Mouse (Mus musculus) kidney, adult 11 months (tissue): ENCODE measurements around the gene Taar8c.
"Not testable (repeated sequence)": the region's sequence is repeated elsewhere in the genome, so short reads cannot be mapped to it uniquely, and the experiment has no call there.

ENCODE experiments used
- DNase-seq: peaks from one replicate; pipeline ENCODE4 v3.0.0; 2022

Gene Taar8c

GRCm38 (mm10) chr10:24101812-24102211 lies at the start of gene Taar8c:
Gene Taar8c, minus strand, starts transcription at chr10:24101912.
- not testable (repeated sequence) for DNase-seq

DNA sequence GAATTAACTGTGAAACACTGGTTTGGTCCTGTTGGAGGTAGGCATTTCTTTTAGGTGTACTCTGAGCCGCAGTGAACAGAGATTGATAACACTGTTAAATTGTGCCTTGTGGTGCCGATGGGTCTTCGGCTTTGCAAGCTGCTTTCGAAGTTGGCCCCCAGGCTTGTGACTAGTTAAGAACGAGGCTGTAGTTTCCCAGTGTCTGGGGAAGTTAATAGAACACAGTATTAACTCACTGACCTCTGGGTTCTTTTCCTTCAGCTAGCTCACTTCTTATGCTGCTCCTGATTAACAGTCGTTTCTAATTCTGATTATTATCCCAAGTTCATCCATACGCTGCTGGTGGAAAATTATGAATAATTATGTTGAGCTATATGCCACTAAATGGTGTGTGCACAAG lies 48.4 kb upstream of the Taar8c start:
- peak; percentile 68 for DNase-seq

DNA sequence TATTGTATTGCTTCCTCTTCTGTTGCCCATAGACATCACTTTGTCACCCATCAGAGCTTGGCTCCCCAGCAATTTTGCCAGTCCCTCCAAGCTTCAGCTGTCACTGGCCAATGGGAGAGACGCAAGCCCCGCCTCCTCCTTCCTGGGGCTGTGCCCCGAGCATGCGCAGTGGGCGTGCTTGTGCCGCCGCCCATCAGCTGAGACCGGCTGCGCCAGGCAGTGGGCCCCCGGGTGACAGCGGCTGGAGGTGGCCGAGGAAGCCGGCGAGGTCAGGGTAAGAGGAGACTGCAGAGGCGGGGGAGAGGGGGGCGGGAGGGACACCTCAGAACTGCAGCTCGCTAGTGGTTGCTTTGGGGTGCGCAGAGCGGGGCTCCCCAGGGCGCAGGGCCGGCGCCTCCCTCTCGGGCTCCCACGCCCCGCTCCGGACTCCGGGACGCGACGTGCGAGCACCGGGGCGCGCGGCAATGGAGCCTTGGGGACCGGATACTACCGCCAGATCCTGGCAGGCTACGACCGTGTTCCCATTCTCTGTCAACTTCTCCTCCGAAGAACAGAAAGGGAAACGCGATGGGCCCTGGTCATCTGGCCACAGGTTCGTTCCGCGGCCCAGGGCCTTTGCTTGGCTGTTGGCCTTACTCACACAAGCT lies 47.5 kb upstream of the Taar8c start, which contains the start of gene Stx7:
Gene Stx7 (plus strand): TSS at position 168 of the 647 bp plus-strand sequence.
- peak; percentile 92 for DNase-seq

- DNase-seq, result no peak
Measured at GRCm38 (mm10) chr10:24142735-24143134, 41.0 kb upstream of the Taar8c start.

DNA sequence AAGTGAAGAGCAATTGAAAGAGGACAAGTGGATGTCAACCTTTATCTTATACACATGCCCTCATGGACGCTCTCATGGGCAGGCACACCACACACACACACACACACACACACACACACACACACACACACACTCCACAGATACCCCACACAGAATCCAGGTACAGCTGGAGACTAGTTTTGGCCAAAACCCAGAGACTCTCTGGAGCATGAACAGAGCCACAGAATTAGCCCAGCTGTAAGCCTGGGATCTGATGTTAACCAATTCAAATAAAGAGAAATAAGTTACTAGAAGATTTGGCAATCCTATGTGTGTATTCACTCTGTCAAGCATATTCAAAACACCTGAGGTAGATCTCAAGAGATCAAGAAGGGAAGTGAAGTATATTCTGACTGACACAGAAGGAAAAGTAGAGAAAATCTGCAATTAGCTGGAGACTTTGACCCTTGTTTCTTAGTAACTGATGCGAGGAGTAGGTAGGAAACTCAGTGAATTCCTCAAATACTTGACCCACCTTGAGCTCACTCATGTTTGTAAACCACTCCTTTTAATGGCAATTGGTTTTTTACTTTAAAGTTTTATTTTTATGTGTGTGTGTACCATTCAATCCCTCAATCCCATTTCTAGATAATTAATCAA lies 37.0 kb upstream of the Taar8c start:
- peak; percentile 37 for DNase-seq

- DNase-seq, result no peak
Measured at GRCm38 (mm10) chr10:24134071-24134645, 32.4 kb upstream of the Taar8c start.

DNA sequence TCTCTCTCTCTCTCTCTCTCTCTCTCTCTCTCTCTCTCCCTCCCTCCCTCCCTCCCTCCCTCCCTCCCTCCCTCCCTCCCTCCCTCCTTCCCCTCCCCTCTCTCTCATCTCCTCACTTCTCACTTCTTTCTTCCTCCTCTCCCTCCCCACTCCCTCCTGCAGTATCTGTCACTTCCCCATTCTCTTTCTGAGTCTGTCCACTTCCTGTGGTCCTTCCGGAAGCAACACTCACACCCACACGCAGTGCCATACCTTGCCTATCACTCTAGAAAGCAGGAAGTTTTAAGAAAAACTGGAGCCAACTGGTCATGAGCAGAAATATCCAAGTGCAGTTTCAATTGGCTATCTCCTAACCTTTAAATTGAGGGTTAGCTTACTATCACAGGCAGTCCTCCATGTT lies 31.4 kb upstream of the Taar8c start:
- no peak for DNase-seq

DNA sequence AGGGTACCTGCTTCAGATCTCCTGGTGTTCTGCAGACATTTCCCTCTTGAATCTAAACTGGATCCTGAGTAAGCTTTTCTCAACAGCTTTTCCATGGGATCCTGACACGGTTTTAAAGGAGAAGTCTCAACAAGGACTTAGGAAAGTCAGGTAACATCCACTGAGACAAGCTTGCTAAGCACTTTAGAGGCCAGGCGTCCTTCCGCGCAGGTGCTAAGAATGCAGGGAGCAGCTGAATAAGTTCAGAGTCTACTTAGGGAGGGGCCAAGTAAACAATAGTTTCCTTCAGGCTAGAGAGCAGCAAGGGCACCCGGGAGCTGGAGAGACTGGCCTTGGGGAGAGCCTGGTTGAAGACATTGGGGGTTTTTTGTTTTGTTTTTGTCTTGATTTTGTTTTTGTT lies 30.6 kb upstream of the Taar8c start:
- peak; percentile 78 for DNase-seq

- peak; percentile 65 for DNase-seq
Measured at GRCm38 (mm10) chr10:24131451-24132262, 29.9 kb upstream of the Taar8c start.

DNA sequence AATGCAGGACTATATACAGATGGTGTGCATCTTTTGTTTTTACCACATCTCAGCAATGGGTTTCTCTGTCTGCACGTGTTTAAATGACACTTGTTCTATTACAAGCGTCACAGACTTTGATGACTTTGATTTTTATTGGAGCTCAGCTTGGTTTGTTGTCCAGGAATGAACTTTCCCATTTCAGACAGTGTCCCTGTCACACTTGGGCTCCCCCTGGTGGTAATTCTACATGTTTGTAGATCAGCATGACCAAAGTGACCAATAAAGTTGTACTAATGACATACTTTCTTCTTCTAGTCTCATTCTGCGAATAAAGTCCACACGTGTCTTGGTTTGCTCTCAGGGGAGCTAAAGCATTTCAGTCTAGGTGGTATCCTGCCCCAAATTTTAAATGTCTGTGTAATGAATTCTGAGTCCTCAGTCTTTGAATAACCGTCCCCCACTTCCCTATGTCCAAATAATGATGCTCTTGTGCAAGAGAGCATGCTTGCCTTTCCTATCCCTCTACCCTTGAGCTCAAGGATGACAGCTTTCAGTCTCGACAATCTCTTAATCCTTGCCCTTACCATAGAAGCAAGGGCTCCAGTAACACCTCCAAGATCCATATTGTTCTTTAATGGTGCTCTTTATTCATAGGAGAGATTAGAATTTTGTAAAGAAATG lies 9.5 kb upstream of the Taar8c start:
- DNase-seq, result no peak

GRCm38 (mm10) chr10:24109434-24109833 lies 7.7 kb upstream of the Taar8c start, which contains the start of gene Taar9:
Gene Taar9, minus strand, starts transcription at chr10:24109534.
- not testable (repeated sequence) for DNase-seq

- no peak for DNase-seq
Measured at GRCm38 (mm10) chr10:24108236-24108635, 6.5 kb upstream of the Taar8c start.

- no peak for DNase-seq
Measured at GRCm38 (mm10) chr10:24107747-24108146, 6.0 kb upstream of the Taar8c start.

GRCm38 (mm10) chr10:24103299-24103698 lies 1.6 kb upstream of the Taar8c start:
- not testable (repeated sequence) for DNase-seq

- not testable (repeated sequence) for DNase-seq
Measured at GRCm38 (mm10) chr10:24097010-24097409, 4.7 kb downstream of the Taar8c start.

DNA sequence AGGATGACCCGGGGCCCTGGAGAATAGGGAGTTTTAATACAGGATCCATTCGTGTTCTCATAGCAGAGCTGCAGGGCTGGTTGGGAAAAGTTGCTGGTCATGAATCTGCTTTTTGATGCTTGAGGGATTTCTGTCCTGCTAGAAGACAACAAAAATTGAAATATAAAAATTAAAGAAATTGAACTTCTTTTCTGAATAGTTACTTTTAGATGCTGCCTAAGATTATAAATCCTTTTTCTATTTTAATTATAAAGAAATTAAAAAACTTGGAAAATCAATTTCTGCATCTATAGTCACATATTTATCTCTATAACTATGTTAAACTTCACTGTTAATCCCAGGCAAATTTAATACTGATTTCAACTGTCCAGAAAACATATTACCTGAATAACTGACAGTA lies 9.5 kb downstream of the Taar8c start, which contains the start of gene Taar8b:
Gene Taar8b (minus strand): TSS at position 101 of the 400 bp plus-strand sequence.
- DNase-seq, result no peak

GRCm38 (mm10) chr10:24087168-24087567 lies 14.5 kb downstream of the Taar8c start:
- no peak for DNase-seq

- DNase-seq, result no peak
Measured at GRCm38 (mm10) chr10:24086555-24086954, 15.2 kb downstream of the Taar8c start.

DNA sequence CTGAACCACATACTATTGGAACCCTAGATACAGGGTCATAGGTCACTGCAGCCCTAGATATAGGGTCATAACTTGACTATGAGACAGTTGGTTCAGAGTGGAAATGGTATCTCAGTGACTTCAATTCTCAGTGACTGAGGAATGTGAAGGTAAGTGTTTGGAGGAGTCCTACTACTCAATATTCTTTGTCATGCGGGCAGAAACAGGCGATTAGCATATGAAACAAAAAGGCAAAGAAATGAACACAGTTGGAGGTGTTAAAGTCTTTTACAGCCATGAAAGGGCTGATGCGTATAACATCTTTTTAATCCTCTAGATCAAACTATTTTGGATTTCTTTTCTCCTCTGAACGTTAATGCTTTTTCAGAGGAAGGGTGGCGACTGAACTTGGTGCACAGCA lies 15.8 kb downstream of the Taar8c start:
- no peak for DNase-seq

DNA sequence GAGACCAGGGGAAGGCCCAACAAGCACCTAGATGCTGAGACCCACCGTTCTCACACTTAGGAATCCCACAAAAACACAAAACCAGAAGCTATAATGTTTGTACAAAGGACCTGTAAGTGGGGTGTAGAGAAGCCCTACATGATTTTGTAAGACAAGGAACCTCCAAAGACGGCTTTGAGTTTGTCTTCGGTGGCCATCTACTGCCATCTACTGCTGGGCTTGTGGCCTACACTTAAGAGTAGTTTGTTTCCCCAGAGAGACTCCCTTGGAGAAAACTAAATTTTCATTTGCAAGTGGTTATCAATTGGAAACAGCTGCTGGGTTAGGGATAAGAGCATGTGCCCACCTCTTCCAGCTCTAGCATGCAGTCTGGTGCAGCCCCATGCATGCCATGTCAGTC lies 21.5 kb downstream of the Taar8c start:
- DNase-seq, result no peak

DNA sequence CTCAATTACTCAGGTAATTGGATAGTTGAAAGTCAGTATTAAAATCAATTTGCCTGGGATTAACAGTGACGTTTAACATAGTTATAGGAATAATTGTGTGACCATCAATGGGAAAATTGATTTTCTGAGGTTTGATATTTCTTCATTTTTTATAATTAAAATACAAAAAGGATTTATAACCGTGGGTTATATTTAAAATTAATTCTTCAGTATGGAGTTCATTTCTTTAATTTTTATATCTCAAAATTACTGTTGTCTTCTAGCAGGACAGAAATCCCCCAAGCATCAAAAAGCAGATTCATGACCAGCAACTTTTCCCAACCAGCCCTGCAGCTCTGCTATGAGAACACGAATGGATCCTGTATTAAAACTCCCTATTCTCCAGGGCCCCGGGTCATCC lies 25.5 kb downstream of the Taar8c start, which contains the start of gene Taar8a:
Gene Taar8a (plus strand): TSS at position 301 of the 400 bp plus-strand sequence.
- not testable (repeated sequence) for DNase-seq

DNA sequence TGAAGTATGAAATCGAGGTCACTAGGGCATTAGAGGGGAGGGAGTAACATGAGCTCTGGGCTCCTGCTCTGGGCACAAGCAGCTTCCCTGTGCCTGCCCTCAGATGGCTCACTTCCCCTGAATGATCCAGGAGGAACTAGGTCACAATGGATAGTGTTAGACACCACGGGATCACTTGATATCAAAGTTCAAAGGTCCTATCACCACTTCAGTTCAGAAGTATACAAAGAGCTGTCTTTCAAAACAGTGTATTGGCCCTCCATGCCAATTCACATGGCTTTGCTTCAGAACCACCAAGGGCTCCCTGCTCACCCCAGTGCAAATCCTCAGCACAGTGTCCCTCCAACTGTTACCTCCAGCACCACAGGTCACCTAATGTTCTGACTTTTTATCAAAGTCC lies 27.0 kb downstream of the Taar8c start:
- DNase-seq, result not testable (repeated sequence)
